Mouse (Mus musculus): ENCODE measurements around the gene Arl16. TPM values are rescaled to one million over a fixed set of nuclear protein-coding genes. Genes with fewer than 3 reads are reported as not detected.

Gene Arl16
- polyA plus RNA-seq, 1 experiment from 2014 or later = 53.3 TPM

DNA sequence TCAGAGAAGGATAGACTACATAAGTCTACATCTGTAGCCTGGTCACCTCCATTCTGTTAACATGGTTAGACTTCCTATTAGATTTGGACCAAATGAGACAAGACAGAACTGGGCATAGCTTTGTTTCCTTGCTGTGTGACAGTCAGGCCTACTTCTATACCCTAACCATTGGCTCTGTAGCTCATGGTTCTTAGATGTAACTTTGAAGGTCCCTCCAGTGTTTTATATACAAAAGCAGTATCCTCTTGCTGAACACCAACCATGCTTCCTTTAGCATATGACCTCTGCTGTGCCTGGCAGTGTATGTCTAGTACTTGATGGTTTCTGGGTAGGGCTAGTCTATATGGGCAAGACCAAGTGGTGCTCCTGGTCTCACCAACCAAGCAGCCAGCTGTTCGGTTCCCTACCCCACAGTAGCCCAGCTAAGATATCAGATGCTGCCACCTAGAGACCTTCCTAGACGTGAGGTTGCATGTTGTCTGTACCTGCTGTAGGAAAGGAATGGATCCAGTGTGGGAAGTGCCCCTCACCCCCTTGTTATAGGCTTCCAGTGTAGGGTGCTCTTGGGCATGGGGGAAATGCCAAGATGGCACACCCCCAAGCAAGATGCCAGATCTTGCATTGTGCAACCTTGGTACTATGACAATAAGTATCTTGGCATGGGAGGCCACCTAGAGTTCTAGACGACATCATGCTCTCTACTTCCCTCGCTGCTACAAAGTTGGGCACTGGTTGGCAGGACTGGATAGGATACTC, 23.1 kb upstream of the Arl16 start:
- WGBS = 46% methylated on average over 4 of the region's 4 CpGs
- ATAC-seq (replicated peaks; ENCODE audit: low FRiP score) = no peak
- H3K9me3 ChIP-seq (replicated peaks) = no peaks in the 10 kb centered on the region
- peaks cover 64% of the 10 kb centered on the region for H3K4me1 ChIP-seq
- H3K4me3 ChIP-seq (replicated peaks) = peak overlapping the region; percentile 82; the same call in 1 of the 2 replicates
- H3K4me2 ChIP-seq = peak overlapping the region; percentile 78
- peak overlapping the region; percentile 89 for H3K27ac ChIP-seq
- peaks cover 57% of the 10 kb centered on the region for H3K36me3 ChIP-seq
- H3K9ac ChIP-seq = peak overlapping the region; percentile 75; the same call in 1 of the 2 replicates
- no peaks in the 10 kb centered on the region for H3K27me3 ChIP-seq

DNA sequence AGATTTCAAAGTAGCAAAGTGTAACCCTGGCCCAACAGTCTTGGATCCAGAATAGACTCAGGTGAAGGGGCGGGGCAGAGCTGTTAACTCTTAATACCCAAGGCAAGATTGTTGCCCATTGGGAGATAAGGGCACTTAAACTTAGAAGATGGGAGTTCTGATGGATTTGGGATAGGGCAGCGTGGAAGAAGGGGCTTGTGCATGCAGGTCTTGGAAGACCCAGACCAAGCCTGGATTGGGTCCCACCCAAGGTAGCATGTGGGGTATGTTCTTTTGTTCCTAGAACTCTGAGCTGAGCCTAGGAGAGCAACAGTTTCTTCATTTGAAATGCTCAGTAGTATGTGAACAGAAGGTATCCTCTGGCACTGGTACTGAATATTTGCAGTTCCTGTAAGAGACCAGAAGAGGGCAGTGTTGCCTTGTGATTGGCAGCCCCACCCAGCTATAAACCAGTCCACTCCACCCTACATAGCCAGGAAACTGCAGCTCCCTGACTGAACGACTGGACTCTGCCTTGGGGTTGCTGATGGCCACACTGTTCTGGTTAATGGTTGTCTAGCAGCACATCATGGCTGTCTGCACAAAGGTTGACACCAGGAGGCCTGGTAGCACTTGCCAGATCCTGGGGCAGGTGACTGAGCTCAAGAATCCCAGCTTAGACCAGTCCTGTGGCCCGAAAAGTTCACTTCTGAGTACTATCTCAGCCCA, 21.8 kb upstream of the Arl16 start:
- Histone ChIP-seq H3K9ac (no peak overlapping the region), H3K36me3 (peaks cover 44% of the 10 kb centered on the region), H3K27ac (peak overlapping the region; percentile 89), H3K4me3 (replicated peaks) (no peak overlapping the region), H3K9me3 (replicated peaks) (no peaks in the 10 kb centered on the region), H3K4me2 (no peak overlapping the region), H3K27me3 (no peaks in the 10 kb centered on the region), H3K4me1 (peaks cover 68% of the 10 kb centered on the region)
- ATAC-seq (replicated peaks; ENCODE audit: low FRiP score) = peak; percentile 58
- 51% methylated on average over 4 of the region's 4 CpGs for WGBS

DNA sequence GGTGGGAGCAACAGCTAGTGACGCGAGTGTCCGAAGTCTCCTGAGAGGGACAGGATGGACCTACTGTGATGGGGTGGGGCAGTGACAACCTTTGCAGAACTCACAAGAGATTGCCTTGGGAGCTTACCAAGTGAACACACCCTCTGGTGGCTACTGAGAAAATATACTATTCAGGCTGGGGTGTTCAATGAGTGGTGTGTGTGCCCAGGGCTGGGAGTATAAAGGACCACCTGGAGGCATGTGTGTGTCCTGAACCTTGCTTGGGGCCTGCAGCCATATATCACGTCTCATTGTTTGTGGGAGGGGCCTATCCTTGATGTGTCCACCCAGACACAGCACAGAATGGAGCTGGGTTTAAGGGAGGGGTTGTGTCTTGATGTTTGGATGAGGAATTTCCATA, 21.1 kb upstream of the Arl16 start:
- no peak for ATAC-seq (replicated peaks; ENCODE audit: low FRiP score)
- Histone ChIP-seq H3K9me3 (replicated peaks) (no peaks in the 10 kb centered on the region), H3K4me3 (replicated peaks) (no peak overlapping the region), H3K27ac (peak overlapping the region; percentile 63; the same call in 1 of the 2 replicates), H3K9ac (no peak overlapping the region), H3K27me3 (no peaks in the 10 kb centered on the region), H3K36me3 (peaks cover 44% of the 10 kb centered on the region), H3K4me2 (no peak overlapping the region), H3K4me1 (peaks cover 68% of the 10 kb centered on the region)
- WGBS = 75% methylated on average over 4 of the region's 4 CpGs

DNA sequence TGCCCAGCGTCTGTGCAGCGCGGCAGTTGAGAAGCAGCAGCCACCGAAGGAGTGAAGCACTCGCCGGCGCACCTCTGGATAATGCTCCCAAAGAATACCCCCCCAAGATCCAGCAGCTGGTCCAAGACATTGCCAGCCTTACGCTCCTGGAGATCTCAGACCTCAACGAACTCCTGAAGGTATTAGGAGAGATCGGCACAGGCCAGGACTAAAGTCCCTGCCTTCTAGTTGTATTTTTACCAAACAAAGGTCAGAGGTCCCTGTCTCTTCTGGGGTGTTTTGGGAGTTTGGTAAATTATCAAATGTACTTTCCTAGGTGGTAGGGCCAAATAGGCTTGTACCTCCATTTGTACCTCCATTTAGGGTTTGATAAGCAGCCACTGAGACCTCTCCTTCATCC, 17.8 kb upstream of the Arl16 start:
- H3K9me3 ChIP-seq (replicated peaks) = no peaks in the 10 kb centered on the region
- peak overlapping the region; percentile 93 for H3K9ac ChIP-seq
- H3K4me2 ChIP-seq = peak overlapping the region; percentile 70
- H3K4me1 ChIP-seq = peaks cover 44% of the 10 kb centered on the region
- ATAC-seq (replicated peaks; ENCODE audit: low FRiP score) = no peak
- WGBS = 7% methylated on average over 10 of the region's 10 CpGs
- H3K27ac ChIP-seq = peak overlapping the region; percentile 87
- H3K27me3 ChIP-seq = no peaks in the 10 kb centered on the region
- H3K4me3 ChIP-seq (replicated peaks) = peak overlapping the region; percentile 99
- H3K36me3 ChIP-seq = peaks cover 76% of the 10 kb centered on the region

DNA sequence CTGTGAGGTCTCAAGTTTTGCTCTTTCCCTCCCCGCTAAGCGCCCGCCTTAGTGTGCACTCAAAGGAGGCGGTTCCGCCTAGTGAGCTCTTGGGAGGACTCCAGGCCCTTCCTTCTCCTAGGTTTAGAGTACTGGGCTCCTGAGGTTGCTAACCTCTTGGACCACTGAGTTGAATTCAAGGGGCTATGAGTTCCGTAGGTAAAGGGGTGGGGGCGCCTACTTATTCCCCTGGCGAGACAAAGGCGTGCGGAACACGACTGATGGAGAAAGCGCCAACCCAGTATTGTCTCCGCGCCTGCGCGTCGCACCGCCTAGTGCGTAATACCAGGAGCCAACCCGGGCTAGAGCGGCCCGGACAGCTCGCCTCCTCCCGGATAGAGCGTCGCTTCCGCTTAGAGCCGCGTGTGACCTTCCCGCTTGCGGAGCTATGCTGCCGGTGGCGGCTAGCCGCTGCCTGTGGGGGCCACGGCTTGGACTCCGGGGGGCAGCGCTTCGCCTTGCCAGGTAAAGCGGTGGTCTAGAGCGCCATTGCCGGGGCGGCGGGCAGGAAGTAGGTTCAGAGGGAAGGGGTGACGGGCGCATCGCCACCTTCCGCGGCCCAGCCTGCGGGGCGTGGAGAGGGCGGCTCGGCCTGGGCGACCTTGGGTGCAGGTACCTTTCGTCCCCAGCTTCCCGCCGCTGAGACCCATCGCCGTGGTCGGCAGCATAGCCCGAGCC, 17.0 kb upstream of the Arl16 start, which contains the start of gene Mrpl12:
Gene Mrpl12 (plus strand): TSS at position 349 of the 717 bp plus-strand sequence.
- no peaks in the 10 kb centered on the region for H3K9me3 ChIP-seq (replicated peaks)
- WGBS = under 1% methylated on average over 60 of the region's 60 CpGs
- H3K9ac ChIP-seq = peak within 1 kb of the TSS; percentile 93
- peak within 1 kb of the TSS; percentile 87 for H3K27ac ChIP-seq
- peaks cover 36% of the 10 kb centered on the region for H3K4me1 ChIP-seq
- H3K4me2 ChIP-seq = peak within 1 kb of the TSS; percentile 70
- H3K4me3 ChIP-seq (replicated peaks) = peak within 1 kb of the TSS; percentile 99
- peak; percentile 94 for ATAC-seq (replicated peaks; ENCODE audit: low FRiP score)
- H3K36me3 ChIP-seq = peaks cover 78% of the 10 kb centered on the region
- H3K27me3 ChIP-seq = no peaks in the 10 kb centered on the region

DNA sequence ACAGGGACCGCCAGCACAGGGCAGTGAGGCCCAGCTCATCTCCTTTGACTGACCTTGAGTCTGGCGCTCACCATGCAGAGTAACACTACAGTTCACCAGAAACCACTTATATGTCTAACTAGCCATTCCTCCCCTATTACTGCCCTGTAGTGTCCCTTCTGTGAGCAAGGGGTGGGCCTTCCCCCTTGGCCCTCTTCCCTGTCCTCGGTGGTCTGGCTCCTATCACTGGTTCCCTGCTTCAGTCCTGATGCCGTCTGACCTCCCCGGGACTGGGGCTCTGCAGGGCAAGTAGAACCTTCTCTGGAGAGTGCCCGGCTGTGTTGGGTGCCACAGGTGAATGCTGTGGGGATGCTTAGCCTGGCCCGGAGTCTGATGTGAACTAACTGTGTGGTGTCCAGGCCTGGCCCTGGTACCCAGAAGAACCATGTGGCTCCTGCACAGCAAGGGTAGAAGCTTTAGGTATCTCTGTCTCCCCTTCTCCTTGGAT, 16.1 kb upstream of the Arl16 start:
- peaks cover 26% of the 10 kb centered on the region for H3K4me1 ChIP-seq
- 89% methylated on average over 7 of the region's 7 CpGs for WGBS
- peak overlapping the region; percentile 99; the same call in 1 of the 2 replicates for H3K4me3 ChIP-seq (replicated peaks)
- no peak for ATAC-seq (replicated peaks; ENCODE audit: low FRiP score)
- H3K9me3 ChIP-seq (replicated peaks) = no peaks in the 10 kb centered on the region
- H3K27me3 ChIP-seq = no peaks in the 10 kb centered on the region
- H3K36me3 ChIP-seq = peaks cover 80% of the 10 kb centered on the region
- peak overlapping the region; percentile 87 for H3K27ac ChIP-seq
- H3K9ac ChIP-seq = peak overlapping the region; percentile 93
- H3K4me2 ChIP-seq = peak overlapping the region; percentile 70

DNA sequence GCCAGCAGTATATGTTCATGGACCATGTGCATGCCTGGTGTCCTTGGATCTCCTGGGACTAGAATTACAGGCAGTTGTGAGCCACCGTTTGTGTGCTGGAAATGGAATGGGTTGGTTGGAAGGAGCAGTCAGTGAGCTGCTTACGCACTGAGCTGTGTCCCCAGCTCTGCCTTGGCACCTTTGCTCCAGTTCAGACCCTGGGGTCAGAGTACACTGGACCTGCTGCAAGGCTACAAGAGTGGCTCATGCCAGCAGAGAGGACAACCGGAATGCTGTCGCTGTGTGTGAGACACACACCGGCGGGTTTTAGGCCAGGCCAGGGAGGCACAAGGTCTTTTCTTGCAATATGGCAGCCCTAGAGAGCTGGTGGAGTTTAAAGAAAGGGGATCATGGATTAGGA, 4.6 kb upstream of the Arl16 start:
- Histone ChIP-seq H3K9ac (no peak overlapping the region), H3K9me3 (replicated peaks) (no peaks in the 10 kb centered on the region), H3K4me3 (replicated peaks) (no peak overlapping the region), H3K4me2 (no peak overlapping the region), H3K27me3 (no peaks in the 10 kb centered on the region), H3K4me1 (peaks cover 10% of the 10 kb centered on the region), H3K27ac (no peak overlapping the region), H3K36me3 (peaks cover 78% of the 10 kb centered on the region)
- 96% methylated on average over 6 of the region's 6 CpGs for WGBS
- no peak for ATAC-seq (replicated peaks; ENCODE audit: low FRiP score)

DNA sequence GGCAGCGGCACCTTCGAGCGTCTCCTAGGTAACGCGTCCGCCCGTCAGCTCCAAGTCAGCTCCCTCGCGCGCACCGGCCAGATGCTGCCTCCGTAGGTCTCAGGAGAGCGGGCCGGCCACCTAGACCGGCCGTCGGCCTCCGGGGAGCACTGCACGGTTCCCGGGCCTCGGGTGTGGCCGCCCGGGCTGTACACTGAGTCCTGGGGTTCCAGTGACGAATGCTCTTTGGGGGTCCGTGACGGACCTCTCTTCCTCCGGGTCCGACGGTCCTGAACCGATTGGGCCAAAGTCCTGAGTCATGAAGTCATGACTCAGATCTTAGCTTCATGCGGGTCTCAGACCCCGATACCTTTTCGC, 307 bp upstream of the Arl16 start:
- no peak for ATAC-seq (replicated peaks; ENCODE audit: low FRiP score)

DNA sequence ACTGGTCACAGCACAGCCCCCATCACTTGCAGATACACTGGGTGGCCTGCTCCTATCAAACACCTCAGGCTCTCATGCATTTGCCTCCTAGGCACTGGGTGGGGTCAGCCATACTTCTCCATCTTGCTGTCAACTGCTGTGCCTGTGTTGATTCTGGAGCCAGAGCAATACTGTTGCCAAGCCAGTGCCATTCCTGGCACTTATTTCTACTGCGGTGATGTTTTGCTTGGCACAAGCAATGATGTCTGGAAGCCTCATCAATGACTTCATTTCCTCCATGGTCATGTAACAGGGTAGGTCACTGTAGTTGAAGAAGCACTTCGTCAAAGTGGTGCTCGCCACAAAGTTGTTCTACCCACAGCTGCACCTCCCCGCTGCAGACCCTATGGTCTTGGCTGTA, 1.9 kb downstream of the Arl16 start:
- H3K4me2 ChIP-seq = peak overlapping the region; percentile 85
- 0 out of 2 replicates have a peak overlapping the region, but pooled peaks have one; percentile 100 for H3K4me3 ChIP-seq (replicated peaks)
- no peak overlapping the region for H3K9ac ChIP-seq
- no peaks in the 10 kb centered on the region for H3K27me3 ChIP-seq
- H3K4me1 ChIP-seq = peaks cover 26% of the 10 kb centered on the region
- no peak overlapping the region for H3K27ac ChIP-seq
- no peaks in the 10 kb centered on the region for H3K9me3 ChIP-seq (replicated peaks)
- 80% methylated on average over 4 of the region's 4 CpGs for WGBS
- no peak for ATAC-seq (replicated peaks; ENCODE audit: low FRiP score)
- peaks cover 69% of the 10 kb centered on the region for H3K36me3 ChIP-seq

More for the DNA sequence above, 307 bp upstream of the Arl16 start:
- Histone ChIP-seq H3K27ac (peak overlapping the region; percentile 60; the same call in 1 of the 2 replicates), H3K9ac (peak overlapping the region; percentile 95), H3K27me3 (no peaks in the 10 kb centered on the region), H3K36me3 (peaks cover 69% of the 10 kb centered on the region), H3K4me1 (peaks cover 26% of the 10 kb centered on the region), H3K9me3 (replicated peaks) (no peaks in the 10 kb centered on the region), H3K4me2 (peak overlapping the region; percentile 85), H3K4me3 (replicated peaks) (peak overlapping the region; percentile 100)
- WGBS = 1% methylated on average over 33 of the region's 33 CpGs

DNA sequence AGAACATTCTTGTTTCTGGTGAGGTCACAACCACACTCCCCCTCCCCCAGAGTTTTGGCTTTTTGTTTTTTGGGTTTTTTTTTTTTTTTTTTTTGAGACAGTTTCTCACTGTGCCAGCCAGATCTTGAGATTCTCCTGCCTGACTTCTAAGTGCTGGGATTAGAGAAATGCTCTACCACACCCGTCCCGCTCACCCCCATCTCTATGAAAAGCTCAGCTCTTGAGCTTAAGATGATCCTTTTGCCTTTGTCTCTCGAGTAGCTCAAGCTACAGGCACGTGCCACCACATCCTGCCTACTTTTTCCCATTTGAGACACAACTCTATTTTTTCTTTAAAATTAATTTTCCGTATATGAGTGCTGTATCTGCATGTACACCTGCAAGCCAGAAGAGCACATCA, 3.0 kb downstream of the Arl16 start:
- Histone ChIP-seq H3K9ac (no peak overlapping the region), H3K9me3 (replicated peaks) (no peaks in the 10 kb centered on the region), H3K27me3 (no peaks in the 10 kb centered on the region), H3K4me1 (peaks cover 27% of the 10 kb centered on the region), H3K4me2 (no peak overlapping the region), H3K4me3 (replicated peaks) (no peak overlapping the region), H3K36me3 (peaks cover 68% of the 10 kb centered on the region), H3K27ac (no peak overlapping the region)
- ATAC-seq (replicated peaks; ENCODE audit: low FRiP score) = no peak
- 90% methylated on average over 5 of the region's 5 CpGs for WGBS

DNA sequence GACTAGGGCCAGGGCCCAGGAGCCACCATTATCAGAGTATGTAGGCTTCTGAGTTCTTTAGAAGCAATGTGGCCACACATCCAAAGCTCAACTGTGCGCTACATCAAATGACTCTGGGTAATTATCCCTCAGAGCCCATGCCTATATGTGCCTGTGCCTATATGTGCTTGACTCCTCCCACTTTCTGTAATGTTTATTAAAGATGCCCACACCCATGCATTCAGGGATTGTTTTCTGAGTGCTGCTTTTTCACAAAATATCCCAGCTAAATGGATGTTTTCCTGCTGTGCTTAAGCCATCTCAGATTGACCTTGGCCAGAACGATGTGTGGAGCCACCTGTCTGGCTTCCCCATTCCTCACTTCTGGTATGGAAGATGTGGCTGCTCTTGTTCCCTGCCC, 3.9 kb downstream of the Arl16 start:
- no peaks in the 10 kb centered on the region for H3K9me3 ChIP-seq (replicated peaks)
- H3K27ac ChIP-seq = no peak overlapping the region
- peaks cover 32% of the 10 kb centered on the region for H3K4me1 ChIP-seq
- H3K4me3 ChIP-seq (replicated peaks) = no peak overlapping the region
- no peak overlapping the region for H3K9ac ChIP-seq
- no peak for ATAC-seq (replicated peaks; ENCODE audit: low FRiP score)
- 96% methylated on average over 2 of the region's 2 CpGs for WGBS
- peaks cover 67% of the 10 kb centered on the region for H3K36me3 ChIP-seq
- no peaks in the 10 kb centered on the region for H3K27me3 ChIP-seq
- H3K4me2 ChIP-seq = no peak overlapping the region

Measured in kidney, embryonic 15.5 days (tissue).